Comparison of ENCODE assay signal across 38 mouse cellular contexts in genomic region chr14:103095036-103095435, GRCm38 (mm10). TPM values are rescaled to one million over a fixed set of nuclear protein-coding genes. Genes with fewer than 3 reads are reported as not detected.
DNase-seq lines count a peak whose midpoint lies in the region; ATAC-seq lines count a peak whose summit lies in the region.
"Had no signal": no experiment of that assay in that cellular context is flagged by ENCODE, and none has a peak within 500 bp of the region (broad histone marks: within the 10 kb centered on the region; RNA-seq: fewer than 3 reads in every experiment).

No protein-coding gene starts in this region.

- H3K9me3 ChIP-seq in heart, embryonic 13.5 days = no peaks in the 10 kb centered on the region
- H3K9me3 ChIP-seq in hindbrain, embryonic 14.5 days (ENCODE audit: control insufficient read depth, low read length) = no peaks in the 10 kb centered on the region
- H3K9me3 ChIP-seq: embryonic facial prominence, embryonic 13.5 days; forebrain, embryonic 12.5 days; heart, embryonic 10.5 days; hindbrain, embryonic 15.5 days; kidney, embryonic 15.5 days; liver, embryonic 15.5 days; lung, embryonic 15.5 days; neural tube, embryonic 15.5 days had no signal

- H3K4me1 ChIP-seq in heart, embryonic 13.5 days = peaks cover 42% of the 10 kb centered on the region
- H3K4me1 ChIP-seq in hindbrain, embryonic 14.5 days (replicated peaks; ENCODE audit: control insufficient read depth, insufficient read depth, low read length) = peaks cover 38% of the 10 kb centered on the region

- peak overlapping the region; percentile 2; the same call in 1 of the 2 replicates for H3K4me3 ChIP-seq in heart, embryonic 13.5 days
- no peak overlapping the region for H3K4me3 ChIP-seq in hindbrain, embryonic 14.5 days (replicated peaks; ENCODE audit: low read length)
- H3K4me3 ChIP-seq: embryonic facial prominence, embryonic 13.5 days; forebrain, embryonic 12.5 days; heart, embryonic 10.5 days; hindbrain, embryonic 15.5 days; kidney, embryonic 15.5 days; liver, embryonic 15.5 days; lung, embryonic 15.5 days; neural tube, embryonic 15.5 days had no signal

- H3K27me3 ChIP-seq in heart, embryonic 13.5 days (replicated peaks) = no peaks in the 10 kb centered on the region
- no peaks in the 10 kb centered on the region for H3K27me3 ChIP-seq in hindbrain, embryonic 14.5 days (ENCODE audit: control insufficient read depth, insufficient read depth, low read length)
- H3K27me3 ChIP-seq: embryonic facial prominence, embryonic 13.5 days; forebrain, embryonic 12.5 days; hindbrain, embryonic 15.5 days; kidney, embryonic 15.5 days; liver, embryonic 15.5 days; lung, embryonic 15.5 days; neural tube, embryonic 15.5 days had no signal

- ATAC-seq in heart, embryonic 13.5 days (ENCODE audit: extremely low read depth, insufficient number of reproducible peaks, low FRiP score, low TSS enrichment) = no peak
- no peak for ATAC-seq in hindbrain, embryonic 14.5 days (ENCODE audit: low FRiP score)
- ATAC-seq: forebrain, postnatal 0 days; inflammation-experienced regulatory T-cells, adult 6 months had no signal

- H3K36me3 ChIP-seq in heart, embryonic 13.5 days = peaks cover 40% of the 10 kb centered on the region
- peaks cover 26% of the 10 kb centered on the region for H3K36me3 ChIP-seq in hindbrain, embryonic 14.5 days (replicated peaks; ENCODE audit: control insufficient read depth, insufficient read depth)

- no peak for DNase-seq in heart, postnatal 4 days
- peak; percentile 26 for DNase-seq in thymus, postnatal 0 days (ENCODE audit: low spot score)
- DNase-seq in thymus, postnatal 4 days = no peak
- DNase-seq in T-cell, adult 2 months (ENCODE audit: low spot score) = peak; percentile 49
- DNase-seq in hindbrain, embryonic 14.5 days (ENCODE audit: low spot score) = no peak
- no peak for DNase-seq in c-Kit-positive CD71-positive TER-119-positive erythroid progenitor cells, embryonic 14.5 days (ENCODE audit: low spot score)
- DNase-seq: adrenal gland, postnatal 14 days; cerebellum, adult 11-12 months; cerebellum, postnatal 10 days; forebrain, postnatal 0 days; gastrocnemius, postnatal 10 days; heart, postnatal 36 days; kidney, adult 11 months; kidney, postnatal 25 days; liver; midbrain, embryonic 14.5 days; retina, postnatal 1 day; right cerebral cortex, postnatal 25 days; spleen, adult 18-20 months; thymus, adult 18-20 months; thymus, postnatal 36 days had no signal

- WGBS in heart, embryonic 13.5 days = 92% methylated on average over 8 of the region's 8 CpGs
- WGBS in hindbrain, embryonic 14.5 days = 91% methylated on average over 8 of the region's 8 CpGs

- H3K9ac ChIP-seq in heart, embryonic 13.5 days = no peak overlapping the region
- no peak overlapping the region for H3K9ac ChIP-seq in hindbrain, embryonic 14.5 days
- H3K9ac ChIP-seq: embryonic facial prominence, embryonic 13.5 days; forebrain, embryonic 12.5 days; forebrain, postnatal 0 days; hindbrain, embryonic 15.5 days; kidney, embryonic 15.5 days; liver, embryonic 15.5 days; lung, embryonic 15.5 days; neural tube, embryonic 15.5 days had no signal

- H3K4me2 ChIP-seq in heart, embryonic 13.5 days = no peak overlapping the region
- H3K4me2 ChIP-seq in hindbrain, embryonic 14.5 days (replicated peaks) = no peak overlapping the region
- H3K4me2 ChIP-seq: embryonic facial prominence, embryonic 13.5 days; forebrain, embryonic 12.5 days; hindbrain, embryonic 15.5 days; kidney, embryonic 15.5 days; liver, embryonic 15.5 days; lung, embryonic 15.5 days; neural tube, embryonic 15.5 days had no signal

- no peak overlapping the region for H3K27ac ChIP-seq in heart, embryonic 13.5 days (replicated peaks)
- no peak overlapping the region for H3K27ac ChIP-seq in hindbrain, embryonic 14.5 days
- H3K27ac ChIP-seq: embryonic facial prominence, embryonic 13.5 days; forebrain, embryonic 12.5 days; heart, embryonic 10.5 days; hindbrain, embryonic 15.5 days; kidney, embryonic 15.5 days; liver, embryonic 15.5 days; lung, embryonic 15.5 days; neural tube, embryonic 15.5 days; stomach, postnatal 0 days had no signal

RNA-seq across cellular contexts. Expression of gene Fbxl3, which starts 4.3 kb away (rescaled TPM):
- 18.0 and 18.8 TPM in 2 replicates for polyA plus RNA-seq in heart, embryonic 13.5 days (2015; fragmentation: Nextera tagmentation; extraction: Ambion mirVana)
- total RNA-seq in heart, postnatal 4 days (2021) = 10 to 100 TPM; 57.6 to 59.7 TPM
- 25.0 and 29.3 TPM in 2 replicates for polyA plus RNA-seq in thymus, postnatal 0 days (2015; fragmentation: Nextera tagmentation; extraction: Ambion mirVana)
- 34.5 and 36.2 TPM in 2 replicates for polyA plus RNA-seq in hindbrain, embryonic 14.5 days (2014; fragmentation: Nextera tagmentation; extraction: Ambion mirVana)

RNA-seq across cellular contexts. Expression of gene Cln5, which starts 25.0 kb away (rescaled TPM):
- polyA plus RNA-seq in heart, embryonic 13.5 days (2015; fragmentation: Nextera tagmentation; extraction: Ambion mirVana) = 24.6 and 29.4 TPM in 2 replicates
- 10 to 100 TPM; 17.8 to 18.3 TPM for total RNA-seq in heart, postnatal 4 days (2021)
- 25.6 and 28.6 TPM in 2 replicates for polyA plus RNA-seq in thymus, postnatal 0 days (2015; fragmentation: Nextera tagmentation; extraction: Ambion mirVana)
- polyA plus RNA-seq in hindbrain, embryonic 14.5 days (2014; fragmentation: Nextera tagmentation; extraction: Ambion mirVana) = 14.7 and 17.0 TPM in 2 replicates

RNA-seq across cellular contexts. Expression of gene Acod1, which starts 48.3 kb away (rescaled TPM):
- 0.13 TPM in 1 of 2 replicates, not detected in the other for polyA plus RNA-seq in heart, embryonic 13.5 days (2015; fragmentation: Nextera tagmentation; extraction: Ambion mirVana)
- total RNA-seq in heart, postnatal 4 days (2021) = not detected
- polyA plus RNA-seq in thymus, postnatal 0 days (2015; fragmentation: Nextera tagmentation; extraction: Ambion mirVana) = 0.18 and 0.19 TPM in 2 replicates
- polyA plus RNA-seq in hindbrain, embryonic 14.5 days (2014; fragmentation: Nextera tagmentation; extraction: Ambion mirVana) = not detected in 2 replicates
- total RNA-seq: adrenal gland, postnatal 14 days; forebrain, postnatal 0 days; gastrocnemius, postnatal 10 days; heart, postnatal 36 days; layer of hippocampus, adult 18-20 months; layer of hippocampus, postnatal 10 days; left cerebral cortex, adult 18-20 months; left cerebral cortex, postnatal 14 days had no signal
- polyA plus RNA-seq: embryonic facial prominence, embryonic 13.5 days; forebrain, postnatal 0 days; heart, embryonic 16.5 days; hindbrain, embryonic 15.5 days; kidney, embryonic 15.5 days; limb, embryonic 11.5 days; lung, embryonic 15.5 days; neural tube, embryonic 15.5 days; stomach, postnatal 0 days had no signal

Comparison
In these comparisons a context has a peak if more than half of its experiments do, and no peak if none do; other contexts are left out.
1. DNase-seq: peak in thymus, postnatal 0 days (single experiment) and T-cell, adult 2 months (single experiment); none in heart, postnatal 4 days (single experiment), thymus, postnatal 4 days (single experiment), hindbrain, embryonic 14.5 days (single experiment) and c-Kit-positive CD71-positive TER-119-positive erythroid progenitor cells, embryonic 14.5 days (single experiment).